Mouse (Mus musculus) mammary gland, adult 2 months (tissue): ENCODE measurements around the gene Slc26a6. TPM values are rescaled to one million over a fixed set of nuclear protein-coding genes. Genes with fewer than 3 reads are reported as not detected.

Experiments
- polyA plus RNA-seq: library from polyadenylated mRNA; depleted of rRNA; stranded (reverse); fragments of >200 nt; gene quantifications from 2 replicates; pipeline ENCODE4 v1.2.3, GENCODE M21; 2012; ENCODE audit warnings: low replicate concordance; rRNA removed

Gene Slc26a6
- 26.7 and 33.5 TPM in 2 replicates for polyA plus RNA-seq

GRCm38 (mm10) chr9:108852976-108853375 is at the start of gene Slc26a6:
Slc26a6 (plus strand) TSS chr9:108853283.

GRCm38 (mm10) chr9:108808163-108808665 is 44.9 kb upstream of the Slc26a6 start, which contains the start of gene Nckipsd:
Nckipsd (plus strand) TSS chr9:108808368.

GRCm38 (mm10) chr9:108825820-108826699 is 27.0 kb upstream of the Slc26a6 start, which contains the start of gene Celsr3:
Celsr3 (plus strand) TSS chr9:108826320.

GRCm38 (mm10) chr9:108914491-108914890 is 61.4 kb downstream of the Slc26a6 start, which contains the start of gene Tmem89:
Tmem89 (plus strand) TSS chr9:108914619.

GRCm38 (mm10) chr9:108936418-108937364 is 83.6 kb downstream of the Slc26a6 start, which contains the start of gene Uqcrc1:
Uqcrc1 (plus strand) TSS chr9:108936633.

GRCm38 (mm10) chr9:108953081-108953636 is 100.1 kb downstream of the Slc26a6 start, which contains the start of gene Col7a1:
Col7a1 (plus strand) TSS chr9:108953586.

Other genes with a start within 250 kb of the Slc26a6 start
- 26.9 and 47.5 TPM in 2 replicates for gene Arih2, start 203.9 kb upstream of the Slc26a6 start, polyA plus RNA-seq
- 34.9 and 55.0 TPM in 2 replicates for gene Slc25a20, start 191.2 kb upstream of the Slc26a6 start, polyA plus RNA-seq
- gene Prkar2a, start 164.0 kb upstream of the Slc26a6 start, polyA plus RNA-seq = 11.2 and 21.9 TPM in 2 replicates
- gene Ip6k2, start 69.5 kb upstream of the Slc26a6 start, polyA plus RNA-seq = 55.7 and 58.4 TPM in 2 replicates
- gene Nckipsd, start 44.9 kb upstream of the Slc26a6 start, polyA plus RNA-seq = 33.1 and 44.7 TPM in 2 replicates
- gene Celsr3, start 27.0 kb upstream of the Slc26a6 start, polyA plus RNA-seq = 0.37 and 1.4 TPM in 2 replicates
- 0.22 TPM in 1 of 2 replicates, not detected in the other for gene Tmem89, start 61.3 kb downstream of the Slc26a6 start, polyA plus RNA-seq
- 712 and 1,110 TPM in 2 replicates for gene Uqcrc1, start 83.3 kb downstream of the Slc26a6 start, polyA plus RNA-seq
- 14.3 and 26.9 TPM in 2 replicates for gene Col7a1, start 100.3 kb downstream of the Slc26a6 start, polyA plus RNA-seq
- gene Ucn2, start 132.7 kb downstream of the Slc26a6 start, polyA plus RNA-seq = 1.1 and 4.3 TPM in 2 replicates
- gene Pfkfb4, start 138.5 kb downstream of the Slc26a6 start, polyA plus RNA-seq = 23.3 and 30.5 TPM in 2 replicates
- gene Shisa5, start 185.3 kb downstream of the Slc26a6 start, polyA plus RNA-seq = 1,951 and 3,448 TPM in 2 replicates
- gene Trex1, start 206.5 kb downstream of the Slc26a6 start, polyA plus RNA-seq = 177 and 211 TPM in 2 replicates
- gene Atrip, start 220.8 kb downstream of the Slc26a6 start, polyA plus RNA-seq = 22.4 and 28.7 TPM in 2 replicates
- 5.1 and 6.6 TPM in 2 replicates for gene Ccdc51, start 229.2 kb downstream of the Slc26a6 start, polyA plus RNA-seq
- 40.4 and 49.2 TPM in 2 replicates for gene Tma7, start 229.3 kb downstream of the Slc26a6 start, polyA plus RNA-seq
- gene Plxnb1, start 242.1 kb downstream of the Slc26a6 start, polyA plus RNA-seq = 8.5 and 10.8 TPM in 2 replicates